Mouse (Mus musculus) kidney, postnatal 10 days (tissue): ENCODE measurements at regions not wholly inside any gene's neighbourhood (a gene's known extent, or its start where the extent isn't known, plus 50 kb on each side); places are given as distances from the start of the nearest gene placed in this dataset.

ENCODE experiments used
- DNase-seq: peaks from one replicate; pipeline ENCODE4 v3.0.0; 2021; ENCODE audit warnings: mixed read lengths

GRCm38 (mm10) chr8:44525915-44526314 lies 409.3 kb upstream of the Fat1 start:
- DNase-seq, result peak; percentile 48

GRCm38 (mm10) chr8:44529696-44530095 lies 405.6 kb upstream of the Fat1 start:
- DNase-seq, result no peak

GRCm38 (mm10) chr8:44548885-44549284 lies 386.4 kb upstream of the Fat1 start:
- DNase-seq, result no peak

GRCm38 (mm10) chr8:44559161-44559560 lies 376.1 kb upstream of the Fat1 start:
- DNase-seq, result no peak

- DNase-seq, result no peak
Measured at GRCm38 (mm10) chr8:44576314-44576858, 358.9 kb upstream of the Fat1 start.

- no peak for DNase-seq
Measured at GRCm38 (mm10) chr8:44576993-44577392, 358.3 kb upstream of the Fat1 start.
